Mouse (Mus musculus) olfactory bulb, adult 2 months (tissue): ENCODE measurements around the gene Fbxo22.

Experiments
- CTCF ChIP-seq: fragments of 200-500 bp; IDR thresholded peaks from 2 replicates; pipeline ENCODE4 v1.5.1; 2012; ENCODE audit warnings: low read depth, mild to moderate bottlenecking, low read length, moderate library complexity; ENCODE audit not compliant: insufficient read depth
- POLR2A ChIP-seq: fragments of 200-500 bp; IDR thresholded peaks from 2 replicates; pipeline ENCODE4 v1.6.1; 2012; ENCODE audit warnings: mild to moderate bottlenecking, low read depth, low read length, moderate library complexity; ENCODE audit not compliant: insufficient read depth

GRCm38 (mm10) chr9:55208458-55208789 is 301 bp upstream of the Fbxo22 start:
- no peak for TF ChIP-seq CTCF
- TF ChIP-seq POLR2A, result no peak
